Comparison of ENCODE assay signal across 8 mouse cellular contexts in genomic region chr15:85947541-85947940, GRCm38 (mm10).
DNase-seq lines count a peak whose midpoint lies in the region; ATAC-seq lines count a peak whose summit lies in the region.

No protein-coding gene starts in this region.

- ATAC-seq in embryonic facial prominence, embryonic 11.5 days (replicated peaks; ENCODE audit: insufficient number of reproducible peaks, low FRiP score, low TSS enrichment, low read depth), result peak; percentile 80

- no peak overlapping the region for H3K4me3 ChIP-seq in embryonic facial prominence, embryonic 11.5 days (ENCODE audit: low read depth, low read length)

- no peak overlapping the region for H3K9ac ChIP-seq in embryonic facial prominence, embryonic 11.5 days (replicated peaks; ENCODE audit: low read length)

- no peaks in the 10 kb centered on the region for H3K9me3 ChIP-seq in embryonic facial prominence, embryonic 11.5 days (replicated peaks; ENCODE audit: control insufficient read depth, low read length)

- no peak overlapping the region for H3K27ac ChIP-seq in embryonic facial prominence, embryonic 11.5 days (replicated peaks; ENCODE audit: low read depth, low read length)

- no peaks in the 10 kb centered on the region for H3K27me3 ChIP-seq in embryonic facial prominence, embryonic 11.5 days (ENCODE audit: control insufficient read depth, insufficient read depth, low read length)

- H3K4me1 ChIP-seq in embryonic facial prominence, embryonic 11.5 days (ENCODE audit: control insufficient read depth, insufficient read depth, low read length), result no peaks in the 10 kb centered on the region

- no peak overlapping the region for H3K4me2 ChIP-seq in embryonic facial prominence, embryonic 11.5 days (ENCODE audit: low read depth, low read length)

- DNase-seq in lung, adult 18-20 months, result peak; percentile 24 to 38
- no peak for DNase-seq in lung, postnatal 14 days
- DNase-seq in embryonic facial prominence, embryonic 11.5 days (ENCODE audit: low spot score), result peak; percentile 42
- DNase-seq in induced T-regulatory cell, adult 2 months (ENCODE audit: low read depth), result peak; percentile 16
- peak; percentile 51 for DNase-seq in retina, embryonic 14.5 days (ENCODE audit: low spot score)
- DNase-seq in urinary bladder, postnatal 4 days (ENCODE audit: low spot score in 2 of 2), result no peak
- DNase-seq in heart, adult 9 months (ENCODE audit: low spot score in 2 of 2), result no peak
- no peak for DNase-seq in gastrocnemius, postnatal 4 days (ENCODE audit: low spot score in 2 of 2)

- H3K36me3 ChIP-seq in embryonic facial prominence, embryonic 11.5 days (replicated peaks; ENCODE audit: control insufficient read depth, insufficient read depth, low read depth, low read length), result no peaks in the 10 kb centered on the region

- 47% methylated on average over 9 of the region's 9 CpGs for WGBS in embryonic facial prominence, embryonic 11.5 days

Comparison
In these comparisons a context has a peak if more than half of its experiments do, and no peak if none do; other contexts are left out.
1. DNase-seq: peak in lung, adult 18-20 months (2 of 2), embryonic facial prominence, embryonic 11.5 days (single experiment), induced T-regulatory cell, adult 2 months (single experiment) and retina, embryonic 14.5 days (single experiment); none in lung, postnatal 14 days (single experiment), urinary bladder, postnatal 4 days (0 of 2), heart, adult 9 months (0 of 2) and gastrocnemius, postnatal 4 days (0 of 2).